Mouse (Mus musculus) megakaryocyte, embryonic 14.5 days (primary cell): ENCODE results near the gene Siglece. TPM values are rescaled to one million over a fixed set of nuclear protein-coding genes. Genes with fewer than 3 reads are reported as not detected.
"Not testable (repeated sequence)": the region's sequence is repeated elsewhere in the genome, so short reads cannot be mapped to it uniquely, and the experiment has no call there.

Experiments
- H3K27me3 ChIP-seq: replicated peaks from 2 replicates; pipeline ENCODE3; 2012; ENCODE audit warnings: inconsistent platforms
- H3K36me3 ChIP-seq: replicated peaks from 2 replicates; pipeline ENCODE3; 2012; ENCODE audit warnings: low read length, inconsistent platforms, mixed read lengths
- H3K4me1 ChIP-seq: 2 replicates; pipeline ENCODE4 v1.6.1; 2012; ENCODE audit warnings: inconsistent platforms
- H3K4me3 ChIP-seq: replicated peaks from 2 replicates; pipeline ENCODE3; 2012; ENCODE audit warnings: moderate library complexity, mild to moderate bottlenecking, inconsistent platforms
- H3K9me3 ChIP-seq: 2 replicates; pipeline ENCODE4 v1.6.1; 2012; ENCODE audit warnings: inconsistent platforms
- FLI1 ChIP-seq: IDR thresholded peaks from 2 replicates; pipeline ENCODE4 v1.6.1; 2012; ENCODE audit warnings: low read length, inconsistent platforms, mixed read lengths
- GATA1 ChIP-seq: IDR thresholded peaks from 3 replicates; pipeline ENCODE4 v1.6.1; 2012; ENCODE audit warnings: mixed read lengths, low read length, inconsistent platforms, borderline replicate concordance
- polyA plus RNA-seq: library from polyadenylated mRNA; stranded (reverse); fragments of >175 nt; gene quantifications from 2 replicates; pipeline ENCODE4 v1.2.3, GENCODE M21; 2012; ENCODE audit warnings: low replicate concordance; ENCODE audit not compliant: insufficient read depth

The Siglece gene
- polyA plus RNA-seq, 1 experiment: not detected

- H3K27me3 ChIP-seq: peaks cover 3% of the 10 kb centered on the region
- peaks cover 25% of the 10 kb centered on the region for H3K4me1 ChIP-seq
- TF ChIP-seq GATA1: no peak
- no peak for TF ChIP-seq FLI1
- H3K4me3 ChIP-seq: peak overlapping the region; percentile 95
- H3K9me3 ChIP-seq: peaks cover 10% of the 10 kb centered on the region
- peaks cover 24% of the 10 kb centered on the region for H3K36me3 ChIP-seq
Measured at GRCm38 (mm10) chr7:43671064-43671808, 11.3 kb upstream of the Siglece start.

DNA sequence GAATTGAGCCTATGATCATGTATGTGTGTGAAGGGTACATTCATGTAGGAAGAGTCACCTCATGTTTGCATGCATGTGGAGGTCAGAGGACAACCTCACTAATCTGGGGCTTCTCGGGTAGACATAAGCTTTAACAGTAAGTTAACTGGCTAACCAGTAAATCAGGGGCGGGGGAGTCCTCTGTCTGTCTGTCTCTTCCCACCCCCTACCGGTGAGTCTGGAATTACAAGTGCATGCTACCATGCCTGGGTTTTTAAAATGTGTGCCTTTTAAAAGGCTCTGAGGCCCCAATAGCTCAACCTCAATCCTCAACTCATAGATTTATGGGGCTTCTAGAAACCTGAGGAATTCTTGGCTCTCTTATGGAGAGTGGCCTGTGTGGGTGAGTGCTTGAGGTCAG lies 8.6 kb upstream of the Siglece start:
- no peak for TF ChIP-seq GATA1
- TF ChIP-seq FLI1: no peak
- Histone ChIP-seq H3K36me3 (no peaks in the 10 kb centered on the region), H3K4me3 (no peak overlapping the region), H3K4me1 (peaks cover 19% of the 10 kb centered on the region), H3K27me3 (peaks cover 5% of the 10 kb centered on the region), H3K9me3 (no peaks in the 10 kb centered on the region)

GRCm38 (mm10) chr7:43667221-43667620 lies 7.3 kb upstream of the Siglece start:
- not testable (repeated sequence) for H3K4me3 ChIP-seq, H3K27me3 ChIP-seq, H3K36me3 ChIP-seq, H3K9me3 ChIP-seq
- peaks cover 16% of the 10 kb centered on the region for H3K4me1 ChIP-seq

- Histone ChIP-seq H3K36me3 (no peaks in the 10 kb centered on the region), H3K4me3 (no peak overlapping the region), H3K27me3 (peaks cover 15% of the 10 kb centered on the region), H3K9me3 (no peaks in the 10 kb centered on the region), H3K4me1 (peaks cover 17% of the 10 kb centered on the region)
- TF ChIP-seq FLI1: no peak
- no peak for TF ChIP-seq GATA1
Measured at GRCm38 (mm10) chr7:43662804-43663203, 2.8 kb upstream of the Siglece start.

DNA sequence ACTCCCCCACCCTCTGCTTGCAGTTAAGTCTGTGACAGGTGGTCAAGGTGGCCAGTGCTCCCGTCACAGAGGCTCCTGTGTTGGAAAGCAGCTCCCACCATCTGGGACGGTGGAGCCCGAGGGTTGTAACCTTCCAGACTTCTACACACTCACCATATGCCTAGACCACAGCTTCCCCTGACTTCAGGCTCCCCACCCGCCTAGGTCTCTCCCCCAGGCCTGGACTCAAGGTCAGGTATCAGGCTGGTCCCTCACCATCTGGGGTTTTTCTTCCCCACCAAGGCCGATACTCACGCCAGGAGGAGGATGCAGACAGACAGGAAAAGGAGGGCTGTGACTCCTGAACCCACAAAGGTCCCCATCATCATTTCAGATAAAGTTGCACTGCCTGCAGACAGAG lies 3.7 kb downstream of the Siglece start:
- Histone ChIP-seq H3K4me3 (peak overlapping the region; percentile 33), H3K27me3 (peaks cover 25% of the 10 kb centered on the region), H3K9me3 (peaks cover 8% of the 10 kb centered on the region), H3K36me3 (no peaks in the 10 kb centered on the region), H3K4me1 (peaks cover 23% of the 10 kb centered on the region)
- no peak for TF ChIP-seq GATA1
- no peak for TF ChIP-seq FLI1

DNA sequence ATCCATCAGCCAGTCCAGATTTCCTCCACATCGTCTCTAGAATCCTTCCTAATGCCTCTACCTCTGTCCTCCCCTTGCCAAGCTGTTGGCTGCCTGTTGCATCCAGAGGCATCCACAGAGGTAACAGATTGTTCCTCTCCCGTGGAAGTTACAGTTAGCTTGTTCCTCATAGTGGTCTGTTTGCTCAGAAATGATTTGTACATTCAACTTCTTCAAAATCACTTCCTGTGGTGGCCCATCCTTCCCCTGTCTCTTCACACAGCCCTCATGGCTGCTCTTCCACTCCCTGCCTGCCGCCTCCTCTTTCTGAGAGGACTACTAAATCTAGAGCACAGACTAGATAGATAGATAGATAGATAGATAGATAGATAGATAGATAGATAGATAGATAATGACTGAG lies 5.4 kb downstream of the Siglece start:
- Histone ChIP-seq H3K4me3 (no peak overlapping the region), H3K27me3 (peaks cover 25% of the 10 kb centered on the region), H3K36me3 (no peaks in the 10 kb centered on the region), H3K9me3 (peaks cover 15% of the 10 kb centered on the region), H3K4me1 (peaks cover 12% of the 10 kb centered on the region)
- TF ChIP-seq GATA1 (no peak), FLI1 (no peak)

DNA sequence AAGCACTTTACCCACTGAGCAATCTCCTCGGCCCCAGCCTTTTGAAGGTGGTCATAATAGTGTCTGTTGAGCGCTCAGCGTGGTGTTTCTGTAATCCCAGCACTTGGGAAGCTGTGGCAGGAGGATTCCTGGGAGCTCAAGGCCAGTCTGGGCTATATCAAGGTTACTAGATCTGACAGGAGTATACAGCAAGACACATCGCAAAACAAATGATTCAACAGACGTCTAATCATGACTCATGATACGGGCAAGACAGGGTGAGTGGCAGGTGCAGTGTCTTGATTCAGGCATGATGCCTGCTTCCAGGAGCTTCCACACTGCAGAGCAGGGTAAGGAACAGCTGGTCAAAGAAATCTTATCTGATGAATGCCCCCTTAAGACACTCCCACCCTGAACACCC lies 7.3 kb downstream of the Siglece start:
- peaks cover 12% of the 10 kb centered on the region for H3K4me1 ChIP-seq
- peaks cover 15% of the 10 kb centered on the region for H3K27me3 ChIP-seq
- H3K36me3 ChIP-seq: no peaks in the 10 kb centered on the region
- H3K4me3 ChIP-seq: no peak overlapping the region
- TF ChIP-seq FLI1 (no peak), GATA1 (no peak)
- peaks cover 15% of the 10 kb centered on the region for H3K9me3 ChIP-seq

DNA sequence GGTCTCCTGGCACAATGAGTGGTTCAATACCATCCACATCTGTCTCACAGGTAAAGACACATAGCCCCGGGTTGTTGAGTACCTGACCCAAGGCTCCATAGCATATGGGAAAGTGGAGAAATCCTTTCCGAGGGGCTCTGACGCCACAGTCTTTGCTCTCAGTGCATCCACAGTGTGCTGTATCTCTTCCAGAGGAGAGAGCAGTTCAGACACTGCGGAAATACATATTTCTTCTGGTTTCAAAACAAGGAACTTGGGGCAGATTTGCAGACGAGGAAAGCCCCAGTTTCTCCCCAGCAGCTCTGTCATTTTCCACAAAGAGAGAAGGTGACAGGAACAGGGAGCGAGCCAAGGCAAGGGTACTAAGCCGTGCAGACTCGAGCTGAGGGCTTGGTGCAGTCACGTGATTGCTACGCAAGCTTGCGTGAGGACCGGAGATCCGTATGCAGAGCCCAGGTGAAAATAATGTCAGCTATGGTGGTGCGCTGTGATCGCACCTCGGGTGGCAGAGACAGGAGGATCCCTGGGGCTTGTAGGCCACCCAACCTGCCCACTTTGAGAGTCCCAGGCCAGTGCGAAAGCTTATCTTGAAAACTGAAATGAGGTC lies 16.8 kb downstream of the Siglece start:
- Histone ChIP-seq H3K4me3 (no peak overlapping the region), H3K36me3 (no peaks in the 10 kb centered on the region), H3K27me3 (peaks cover 2% of the 10 kb centered on the region), H3K9me3 (peaks cover 3% of the 10 kb centered on the region; the same call in 1 of the 2 replicates), H3K4me1 (peaks cover 7% of the 10 kb centered on the region; the same call in 1 of the 2 replicates)
- TF ChIP-seq GATA1 (no peak), FLI1 (no peak)

DNA sequence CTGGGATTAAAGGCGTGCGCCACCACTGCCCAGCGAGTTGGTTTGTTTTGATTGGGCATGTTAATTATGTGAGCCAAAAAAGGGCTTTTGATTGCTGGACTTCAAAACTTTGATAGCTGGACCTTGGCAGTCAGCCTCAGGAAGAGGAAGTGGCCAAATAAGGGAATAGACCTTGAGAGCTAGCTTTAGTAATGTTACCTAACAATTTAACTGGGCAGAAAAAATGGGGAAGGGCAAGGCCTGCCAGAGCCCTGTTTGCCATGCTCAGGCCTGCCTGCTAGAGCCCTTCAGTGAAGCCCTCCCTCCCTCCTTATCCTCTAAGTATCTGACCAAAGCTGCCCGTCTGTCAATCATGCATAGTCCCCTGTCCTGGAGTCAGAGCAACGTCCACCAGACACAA lies 17.4 kb downstream of the Siglece start:
- Histone ChIP-seq H3K36me3 (no peaks in the 10 kb centered on the region), H3K27me3 (peaks cover 2% of the 10 kb centered on the region), H3K4me3 (no peak overlapping the region), H3K9me3 (peaks cover 3% of the 10 kb centered on the region; the same call in 1 of the 2 replicates), H3K4me1 (peaks cover 7% of the 10 kb centered on the region; the same call in 1 of the 2 replicates)
- TF ChIP-seq FLI1 (no peak), GATA1 (no peak)

DNA sequence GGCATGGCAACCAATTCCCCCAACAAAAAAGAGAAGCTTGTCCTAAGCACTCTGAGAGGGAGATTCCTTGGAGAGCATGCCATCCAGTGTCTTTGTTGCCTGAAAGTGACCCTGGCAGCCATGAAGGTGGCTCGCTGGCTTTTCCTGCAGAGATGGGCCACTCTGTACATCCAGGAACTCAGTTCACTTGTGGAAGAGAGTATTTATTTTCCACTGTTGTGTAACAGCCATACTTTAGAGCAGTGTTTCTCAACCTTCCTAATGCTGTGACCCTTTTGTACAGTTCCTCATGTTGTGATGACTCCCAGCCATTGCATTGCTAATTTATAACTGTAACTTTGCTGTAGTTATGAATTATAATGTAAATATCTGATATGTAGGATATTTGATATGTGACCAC lies 22.8 kb downstream of the Siglece start:
- no peak overlapping the region for H3K4me3 ChIP-seq
- H3K9me3 ChIP-seq: no peaks in the 10 kb centered on the region
- no peaks in the 10 kb centered on the region for H3K36me3 ChIP-seq
- H3K27me3 ChIP-seq: no peaks in the 10 kb centered on the region
- TF ChIP-seq GATA1: no peak
- TF ChIP-seq FLI1: no peak
- H3K4me1 ChIP-seq: peaks cover 8% of the 10 kb centered on the region; the same call in 1 of the 2 replicates

GRCm38 (mm10) chr7:43636194-43636593 lies 23.8 kb downstream of the Siglece start:
- TF ChIP-seq FLI1 (no peak), GATA1 (no peak)
- Histone ChIP-seq H3K4me1 (peaks cover 8% of the 10 kb centered on the region; the same call in 1 of the 2 replicates), H3K27me3 (no peaks in the 10 kb centered on the region), H3K4me3 (no peak overlapping the region), H3K36me3 (no peaks in the 10 kb centered on the region), H3K9me3 (no peaks in the 10 kb centered on the region)
